8 mouse cellular contexts compared by ENCODE assay signal in the genomic region with DNA sequence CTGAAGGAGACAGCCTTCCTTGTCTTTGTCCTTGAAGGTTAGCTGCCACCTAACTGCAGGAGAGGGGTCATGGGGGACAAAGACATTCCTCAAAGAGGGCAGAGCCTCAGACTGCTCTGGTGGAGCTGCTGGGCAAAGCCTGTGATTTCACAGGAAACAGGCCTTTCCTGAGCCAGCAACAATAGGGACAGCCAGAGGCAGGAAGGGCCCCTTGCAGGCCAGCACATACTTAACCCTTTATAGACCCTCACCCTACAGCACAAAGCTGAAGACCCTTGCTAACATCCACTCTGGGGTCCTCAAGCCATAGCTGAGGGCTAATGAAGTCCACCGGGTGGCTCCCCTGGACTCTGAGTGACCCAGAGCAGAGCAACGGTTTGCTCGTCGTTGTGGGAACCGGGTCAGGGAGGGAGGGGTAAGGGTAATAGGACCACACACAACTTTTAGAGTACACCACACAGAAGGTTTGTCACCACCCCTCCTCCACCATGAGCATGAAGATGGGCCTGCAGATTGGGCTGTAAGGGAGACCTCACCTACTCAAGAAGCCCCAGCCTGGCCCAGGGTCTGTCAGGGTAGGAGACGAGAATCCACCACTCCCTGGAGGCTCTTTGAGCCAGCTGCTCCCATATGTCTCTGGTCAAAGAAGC. TPM values are rescaled to one million over a fixed set of nuclear protein-coding genes. Genes with fewer than 3 reads are reported as not detected.
DNase-seq lines count a peak whose midpoint lies in the region; ATAC-seq lines count a peak whose summit lies in the region.

No protein-coding gene starts in this region.

- peak; percentile 52; the same call in 1 of the 2 replicates for ATAC-seq in kidney, embryonic 15.5 days (replicated peaks; ENCODE audit: low FRiP score)

- H3K4me3 ChIP-seq in kidney, embryonic 15.5 days (replicated peaks): no peak overlapping the region

- H3K27me3 ChIP-seq in kidney, embryonic 15.5 days: no peaks in the 10 kb centered on the region

- H3K4me2 ChIP-seq in kidney, embryonic 15.5 days: peak overlapping the region; percentile 30; the same call in 1 of the 2 replicates

- 13% methylated on average over 6 of the region's 6 CpGs for WGBS in kidney, embryonic 15.5 days

- DNase-seq in adrenal gland, postnatal 10 days: peak; percentile 38
- DNase-seq in adrenal gland, postnatal 25 days: no peak
- peak; percentile 74 for DNase-seq in heart, adult 8-10 months (ENCODE audit: low spot score)
- peak; percentile 80 for DNase-seq in lung, postnatal 25 days (ENCODE audit: low spot score)
- DNase-seq in thymus, adult 18-20 months: no peak
- no peak for DNase-seq in urinary bladder, postnatal 36 days (ENCODE audit: low spot score in 2 of 2)
- no peak for DNase-seq in spleen, postnatal 14 days (ENCODE audit: low spot score in 2 of 2)

- H3K4me1 ChIP-seq in kidney, embryonic 15.5 days: peaks cover 70% of the 10 kb centered on the region

- peak overlapping the region; percentile 88 for H3K27ac ChIP-seq in kidney, embryonic 15.5 days

- H3K9ac ChIP-seq in kidney, embryonic 15.5 days: no peak overlapping the region; the same call in 1 of the 2 replicates

- H3K9me3 ChIP-seq in kidney, embryonic 15.5 days (replicated peaks): no peaks in the 10 kb centered on the region

- H3K36me3 ChIP-seq in kidney, embryonic 15.5 days: peaks cover 3% of the 10 kb centered on the region; the same call in 1 of the 2 replicates

RNA-seq across cellular contexts. Expression of gene Piezo1, which starts 33.5 kb away (rescaled TPM):
- 10 to 100 TPM; 31.5 to 41.5 TPM for total RNA-seq in adrenal gland, postnatal 10 days (2021)
- total RNA-seq in adrenal gland, postnatal 25 days (2021): 18.3 and 20.1 TPM in 2 replicates
- 10 to 100 TPM; 13.2 to 17.4 (median 13.7) TPM for total RNA-seq in heart, adult 8-10 months (2022)
- polyA plus RNA-seq in kidney, embryonic 15.5 days (2015; fragmentation: Nextera tagmentation; extraction: Ambion mirVana): 13.2 and 17.8 TPM in 2 replicates

RNA-seq across cellular contexts. Expression of gene Ctu2, which starts 41.7 kb away (rescaled TPM):
- 10 to 100 TPM; 21.2 to 21.4 TPM for total RNA-seq in adrenal gland, postnatal 10 days (2021)
- 20.6 and 24.7 TPM in 2 replicates for total RNA-seq in adrenal gland, postnatal 25 days (2021)
- total RNA-seq in heart, adult 8-10 months (2022): 10 to 100 TPM in 1 of 4 experiments, 1 to 10 TPM in 3; 5.0 to 12.4 (median 7.7) TPM
- 48.6 and 55.7 TPM in 2 replicates for polyA plus RNA-seq in kidney, embryonic 15.5 days (2015; fragmentation: Nextera tagmentation; extraction: Ambion mirVana)

RNA-seq across cellular contexts. Expression of gene Rnf166, which starts 41.8 kb away (rescaled TPM):
- total RNA-seq in adrenal gland, postnatal 10 days (2021): 10 to 100 TPM; 40.4 to 42.0 TPM
- total RNA-seq in adrenal gland, postnatal 25 days (2021): 65.3 and 66.5 TPM in 2 replicates
- total RNA-seq in heart, adult 8-10 months (2022): 10 to 100 TPM; 38.4 to 68.1 (median 57.1) TPM
- polyA plus RNA-seq in kidney, embryonic 15.5 days (2015; fragmentation: Nextera tagmentation; extraction: Ambion mirVana): 37.7 and 39.8 TPM in 2 replicates

RNA-seq across cellular contexts. Expression of gene Cdt1, which starts 50.1 kb away (rescaled TPM):
- total RNA-seq in adrenal gland, postnatal 10 days (2021): 10 to 100 TPM; 17.2 to 20.7 TPM
- 12.5 and 17.7 TPM in 2 replicates for total RNA-seq in adrenal gland, postnatal 25 days (2021)
- total RNA-seq in heart, adult 8-10 months (2022): 1 to 10 TPM; 1.9 to 2.4 (median 2.2) TPM
- polyA plus RNA-seq in kidney, embryonic 15.5 days (2015; fragmentation: Nextera tagmentation; extraction: Ambion mirVana): 40.8 and 50.4 TPM in 2 replicates

RNA-seq across cellular contexts. Expression of gene Snai3, which starts 57.1 kb away (rescaled TPM):
- 1 to 10 TPM in 1 of 2 experiments, under 1 TPM in 1; 0.27 to 1.5 TPM for total RNA-seq in adrenal gland, postnatal 10 days (2021)
- not detected in 2 replicates for total RNA-seq in adrenal gland, postnatal 25 days (2021)
- total RNA-seq in heart, adult 8-10 months (2022): 10 to 100 TPM in 2 of 4 experiments, 1 to 10 TPM in 2; 2.7 to 14.4 (median 8.2) TPM
- polyA plus RNA-seq in kidney, embryonic 15.5 days (2015; fragmentation: Nextera tagmentation; extraction: Ambion mirVana): 0.34 and 0.78 TPM in 2 replicates

Comparison
In these comparisons a context has a peak if more than half of its experiments do, and no peak if none do; other contexts are left out.
1. DNase-seq: peak in adrenal gland, postnatal 10 days (single experiment), heart, adult 8-10 months (single experiment) and lung, postnatal 25 days (single experiment); none in adrenal gland, postnatal 25 days (single experiment), thymus, adult 18-20 months (0 of 2), urinary bladder, postnatal 36 days (0 of 2) and spleen, postnatal 14 days (0 of 2).